Mouse (Mus musculus): ENCODE results near the gene Cry1.

Gene Cry1

DNA sequence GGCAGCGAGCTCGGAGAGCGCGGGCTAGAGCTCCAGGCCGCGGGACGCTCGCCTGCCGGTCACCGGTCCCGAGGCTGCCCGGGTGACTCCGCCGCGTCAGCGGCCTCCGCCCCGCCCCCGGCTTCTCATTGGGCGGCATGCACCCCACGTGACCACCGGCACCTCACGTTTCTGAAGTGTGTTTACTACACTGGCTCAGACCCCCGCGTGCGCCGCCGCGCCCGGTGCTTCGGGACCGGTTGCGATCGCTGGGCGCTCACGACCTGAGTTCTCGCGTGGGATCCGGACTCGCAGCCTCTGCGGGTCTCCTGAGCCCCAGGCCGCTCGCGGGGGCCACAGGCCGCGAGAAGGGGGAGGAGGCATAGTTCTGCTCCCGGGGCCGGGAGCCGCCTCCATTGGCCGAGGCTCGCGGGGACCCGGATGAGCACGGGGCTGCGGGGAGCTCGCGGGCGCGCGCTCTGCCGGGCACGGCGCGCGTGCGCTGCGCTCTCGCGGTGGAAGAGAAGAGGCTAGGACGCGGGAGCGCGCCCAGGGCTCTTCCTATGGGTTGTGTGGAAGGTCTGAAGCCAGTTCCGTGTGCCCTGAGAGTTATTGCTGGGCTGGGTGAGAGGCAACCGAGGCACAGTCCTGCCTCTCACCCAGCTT is at the start of gene Cry1:
Gene Cry1, minus strand, starts transcription at position 101 of the 645 bp plus-strand sequence.
- peak; percentile 98 for DNase-seq (ENCODE audit: low read depth, low spot score)

DNA sequence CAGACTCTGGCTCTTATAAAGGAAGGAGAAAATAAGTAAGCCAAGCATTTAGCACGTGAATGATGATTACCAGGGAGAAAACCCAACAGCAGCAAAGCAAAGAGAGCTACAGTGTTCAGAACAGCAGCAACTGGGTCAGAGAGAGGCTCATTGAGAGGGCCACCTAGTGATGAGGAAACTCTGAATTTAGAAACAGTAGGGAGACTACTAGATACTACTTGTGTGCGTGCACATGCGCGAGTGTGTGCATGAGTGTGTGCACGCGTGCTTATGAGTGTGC is 36.8 kb upstream of the Cry1 start:
- no peak for DNase-seq (ENCODE audit: low read depth, low spot score)

DNA sequence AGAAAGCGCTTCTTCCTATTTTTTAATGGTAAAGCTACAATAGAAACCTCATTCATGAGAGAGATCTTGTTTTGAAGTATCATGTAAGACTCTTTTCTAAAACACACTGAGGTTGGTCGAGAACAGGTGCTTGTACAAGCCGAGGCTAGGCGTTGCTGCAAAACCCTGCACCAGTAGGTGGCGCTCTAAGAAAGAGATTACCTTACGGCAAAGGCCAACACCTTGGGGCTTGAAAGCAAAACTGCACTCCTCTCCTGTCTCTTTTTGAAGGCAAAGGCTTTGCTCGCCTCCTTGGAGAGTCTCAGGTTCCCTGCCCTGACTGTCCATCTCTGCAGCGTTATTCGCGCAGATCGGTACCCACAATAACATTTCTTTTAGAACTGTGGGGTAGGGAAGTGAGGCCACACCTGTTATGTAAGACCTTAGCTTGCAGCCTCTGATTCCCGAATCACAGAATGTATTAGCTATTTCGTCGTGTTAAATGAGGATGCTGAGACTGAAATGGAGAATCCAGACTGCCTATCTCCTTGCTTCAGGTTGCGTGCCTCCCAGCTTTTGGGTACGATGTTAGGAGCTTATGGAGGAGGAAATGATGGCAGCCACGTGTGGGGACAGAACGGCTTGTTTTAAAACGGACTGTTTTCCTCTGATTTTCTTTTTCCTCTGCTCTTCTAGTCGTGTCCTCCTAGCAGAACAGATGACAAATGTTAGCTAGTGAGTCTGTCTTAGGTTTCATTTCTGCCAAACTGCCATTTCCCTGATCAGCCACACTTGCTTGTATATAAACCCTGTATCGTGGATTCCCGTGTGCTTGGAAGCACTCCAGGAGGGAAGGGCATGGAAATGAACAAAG is 36.3 kb upstream of the Cry1 start:
- DNase-seq (ENCODE audit: low read depth, low spot score) = peak; percentile 77

DNA sequence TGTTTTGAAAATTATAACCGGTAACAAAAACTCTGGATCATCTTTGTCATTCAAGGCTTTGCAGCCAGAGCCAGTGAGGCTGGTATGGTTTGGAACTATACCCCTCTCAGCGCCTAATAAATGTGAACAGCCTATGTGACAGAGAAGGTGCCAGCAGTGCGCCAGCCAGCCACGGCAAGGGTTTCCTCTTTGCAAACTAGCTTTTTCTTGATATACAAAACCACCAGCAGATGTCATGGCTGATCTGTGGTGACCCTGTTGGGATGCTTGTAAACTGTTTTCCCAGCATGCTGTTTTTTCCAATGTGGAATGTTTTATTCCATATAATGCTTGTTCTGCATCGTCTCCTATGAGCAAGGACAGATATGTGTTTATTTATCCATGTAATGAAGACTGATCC is 30.0 kb upstream of the Cry1 start:
- no peak for DNase-seq (ENCODE audit: low read depth, low spot score)

DNA sequence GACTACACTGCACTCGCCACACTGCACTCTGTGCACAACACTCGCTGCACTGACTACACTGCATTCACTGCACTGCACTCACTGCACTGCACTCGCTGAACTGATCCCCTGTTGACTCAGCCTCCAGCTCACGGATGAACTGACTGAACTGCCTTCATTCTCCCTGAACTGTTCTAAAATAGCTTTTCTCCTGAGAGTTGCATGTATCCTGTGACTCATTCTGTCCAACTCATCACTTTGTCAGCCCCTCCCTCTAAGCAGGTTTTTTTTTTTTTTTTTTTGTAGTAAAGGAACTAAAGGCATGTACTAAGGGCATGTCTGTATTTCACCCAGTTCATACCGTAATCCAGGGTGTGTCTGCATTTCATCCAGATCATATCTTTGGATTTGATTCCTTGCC is 26.8 kb upstream of the Cry1 start:
- no peak for DNase-seq (ENCODE audit: low read depth, low spot score)

DNA sequence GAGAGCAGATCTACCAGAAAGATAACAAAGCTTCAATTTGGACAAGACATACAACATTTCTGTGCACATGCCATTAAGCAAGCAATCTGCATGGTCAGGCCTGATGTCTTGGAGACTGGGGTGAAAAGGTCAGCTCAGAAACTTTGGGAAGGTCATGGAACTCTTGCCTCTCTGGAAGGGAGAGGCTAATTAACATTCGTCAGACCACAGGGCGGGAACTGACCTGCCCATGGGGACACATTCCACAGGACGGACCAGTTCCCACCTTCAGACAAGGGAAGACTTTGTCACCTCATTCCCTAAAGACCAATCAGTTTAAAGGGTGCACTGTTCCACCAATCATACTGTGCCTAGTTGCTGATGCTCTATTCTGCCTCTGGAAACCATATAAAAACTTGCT is 25.3 kb upstream of the Cry1 start:
- DNase-seq (ENCODE audit: low read depth, low spot score) = no peak

DNA sequence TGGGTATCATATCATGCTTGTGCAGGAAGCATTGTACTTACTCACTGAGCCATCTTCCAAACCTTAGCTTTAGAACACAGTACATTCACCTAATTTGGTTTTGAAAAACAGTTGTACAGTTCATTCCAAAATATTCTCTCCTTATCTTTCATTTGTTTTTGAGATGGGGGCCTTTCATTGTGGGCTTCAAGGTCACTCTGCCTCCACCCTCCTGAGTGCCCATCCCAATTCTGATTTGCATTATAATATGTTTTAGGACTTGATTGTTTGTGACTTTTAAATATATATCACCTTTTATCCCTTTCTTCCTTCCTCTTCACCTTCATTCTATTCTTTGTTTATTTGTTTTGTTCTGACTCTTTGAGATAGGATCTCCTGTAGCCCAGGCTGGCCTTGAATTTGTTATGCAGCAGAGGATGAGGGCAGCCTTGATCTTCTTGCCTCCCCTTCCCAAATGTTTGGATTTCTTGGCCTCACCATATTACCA is 24.3 kb upstream of the Cry1 start:
- no peak for DNase-seq (ENCODE audit: low read depth, low spot score)

DNA sequence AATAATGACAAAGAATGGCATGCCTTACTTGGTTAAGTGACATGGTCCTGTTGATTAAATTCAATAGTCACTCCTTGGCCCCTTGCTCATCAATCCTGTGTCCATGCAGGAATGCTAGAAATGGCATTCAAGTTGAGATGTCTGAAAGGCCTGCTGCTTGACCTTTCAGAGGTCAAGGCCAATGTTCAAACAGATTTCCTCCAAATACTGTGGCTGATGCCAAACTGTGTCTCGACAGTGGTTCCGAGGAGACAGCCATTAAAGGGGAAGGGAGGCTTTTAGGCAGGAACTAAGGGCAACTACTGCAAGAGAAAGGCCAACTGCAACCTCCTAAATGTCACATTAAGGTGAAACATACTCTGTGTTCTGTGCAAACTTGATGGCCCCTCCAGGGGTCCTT is 20.5 kb upstream of the Cry1 start:
- no peak for DNase-seq (ENCODE audit: low read depth, low spot score)

DNA sequence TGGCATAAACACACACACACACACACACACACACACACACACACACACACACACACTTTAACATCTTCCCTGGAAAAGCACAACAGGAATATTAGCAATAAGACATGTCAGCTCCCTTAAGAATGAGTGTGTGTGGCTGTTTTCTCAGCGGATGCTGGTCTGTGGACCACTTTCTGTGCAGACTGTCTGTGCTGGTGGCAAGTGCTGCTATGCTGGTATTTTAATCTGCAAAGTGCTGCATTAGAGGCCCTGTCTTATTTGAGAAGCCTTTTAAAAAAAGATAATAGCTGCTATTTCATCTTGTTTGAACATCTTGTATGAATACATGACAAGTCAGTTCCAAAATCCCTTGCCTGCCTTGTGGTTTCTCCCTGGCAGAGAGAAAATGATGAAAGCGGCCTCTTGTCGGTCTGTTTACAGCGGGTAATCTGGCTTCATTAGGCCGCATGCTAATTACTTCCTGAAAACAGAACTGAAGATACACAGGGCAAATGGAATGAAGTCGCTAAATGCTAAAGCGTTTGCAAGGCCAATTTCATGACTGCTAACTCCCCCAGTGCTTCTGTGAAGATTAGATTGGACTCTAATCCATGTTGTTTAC is 19.5 kb upstream of the Cry1 start:
- DNase-seq (ENCODE audit: low read depth, low spot score) = no peak

DNA sequence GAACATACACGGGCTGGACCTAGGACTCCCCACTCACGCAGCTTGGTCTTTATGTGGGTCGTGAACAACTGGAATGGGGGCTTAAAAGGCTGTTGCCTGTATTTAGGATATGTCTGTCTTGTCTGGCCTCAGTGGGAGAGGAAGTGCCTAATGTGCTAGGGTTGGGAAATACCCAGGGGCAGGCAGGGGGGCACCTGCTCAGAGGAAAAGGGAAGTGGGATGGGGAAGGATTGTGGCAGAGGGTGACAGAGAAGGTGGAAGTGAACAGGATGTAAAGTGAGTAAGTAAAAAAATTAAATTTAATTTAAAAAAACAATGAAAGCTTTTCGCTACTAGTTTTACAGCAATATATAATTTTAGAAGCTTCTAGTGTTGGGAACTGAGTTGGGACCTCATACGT is 9.7 kb upstream of the Cry1 start:
- DNase-seq (ENCODE audit: low read depth, low spot score) = peak; percentile 58

DNA sequence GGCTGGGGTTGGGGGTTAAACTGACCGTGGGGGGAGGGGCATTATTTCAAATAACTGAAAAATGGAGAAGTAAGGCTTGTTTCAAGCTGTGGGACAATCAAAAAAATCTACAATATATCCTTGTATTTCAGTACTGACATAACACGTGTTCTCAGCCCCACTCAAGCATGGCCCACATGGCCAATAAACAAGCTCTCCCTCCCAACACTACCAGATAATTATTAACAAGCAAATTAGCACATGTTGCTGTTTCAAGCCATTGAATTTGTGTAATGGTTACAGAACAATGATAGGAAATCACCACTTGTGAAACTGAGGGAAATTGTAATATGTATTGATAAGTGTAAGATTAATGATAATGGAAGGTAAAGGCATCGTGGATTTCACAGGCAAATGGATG is 8.5 kb upstream of the Cry1 start:
- DNase-seq (ENCODE audit: low read depth, low spot score) = peak; percentile 26

DNA sequence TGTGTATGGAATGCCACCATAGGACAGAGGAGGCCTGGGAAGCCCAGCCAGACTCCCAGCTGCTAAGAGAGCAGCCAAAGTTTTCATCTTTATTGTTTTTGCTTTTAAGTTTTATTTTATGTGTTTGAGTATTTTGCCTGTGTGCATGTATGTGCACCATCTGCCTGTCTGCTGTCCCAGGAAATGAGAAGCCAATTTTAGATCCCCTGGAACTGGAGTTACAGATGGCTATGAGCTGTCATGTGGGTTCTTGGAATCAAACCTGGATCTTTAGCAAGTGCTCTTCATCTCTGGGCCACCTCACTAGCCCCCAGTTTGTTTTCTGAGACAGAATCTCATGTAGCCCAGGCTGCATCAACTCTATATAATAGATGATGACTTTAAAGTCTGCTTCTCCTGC is 5.8 kb upstream of the Cry1 start:
- DNase-seq (ENCODE audit: low read depth, low spot score) = no peak

DNA sequence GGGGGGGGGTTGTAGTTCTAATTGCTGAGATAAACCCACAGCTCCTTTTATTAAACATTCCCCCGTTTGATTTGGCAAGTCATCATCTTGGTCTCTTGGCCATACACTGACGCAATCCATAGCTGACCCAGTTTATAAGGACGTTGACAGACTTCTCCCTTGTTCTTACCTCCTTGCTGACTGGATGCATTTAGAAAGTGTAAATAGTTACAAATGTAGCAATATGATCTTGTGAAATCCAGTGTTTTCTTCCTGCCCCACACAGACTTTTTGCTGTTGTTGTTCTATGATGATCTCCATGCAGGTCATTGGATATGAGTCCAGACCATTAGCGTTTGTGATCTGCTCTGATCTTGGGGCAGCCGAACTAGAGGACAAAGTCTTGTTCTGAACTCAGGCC is 5.1 kb upstream of the Cry1 start:
- DNase-seq (ENCODE audit: low read depth, low spot score) = no peak

DNA sequence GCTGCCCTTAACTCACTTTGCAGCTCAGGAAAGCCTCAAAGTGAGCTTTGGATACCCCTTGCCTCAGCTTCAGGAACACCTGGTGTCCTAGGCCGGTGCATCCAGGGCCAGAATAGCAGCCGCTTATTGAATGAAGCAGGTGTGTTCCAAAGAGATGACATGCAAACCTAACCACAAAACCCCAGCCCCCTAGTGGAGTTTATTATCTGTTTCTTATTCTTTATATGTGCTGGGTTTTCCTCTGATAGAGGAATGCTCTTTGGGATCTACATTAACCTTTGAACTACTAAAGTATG is 1.6 kb upstream of the Cry1 start:
- peak; percentile 65 for DNase-seq (ENCODE audit: low read depth, low spot score)

DNA sequence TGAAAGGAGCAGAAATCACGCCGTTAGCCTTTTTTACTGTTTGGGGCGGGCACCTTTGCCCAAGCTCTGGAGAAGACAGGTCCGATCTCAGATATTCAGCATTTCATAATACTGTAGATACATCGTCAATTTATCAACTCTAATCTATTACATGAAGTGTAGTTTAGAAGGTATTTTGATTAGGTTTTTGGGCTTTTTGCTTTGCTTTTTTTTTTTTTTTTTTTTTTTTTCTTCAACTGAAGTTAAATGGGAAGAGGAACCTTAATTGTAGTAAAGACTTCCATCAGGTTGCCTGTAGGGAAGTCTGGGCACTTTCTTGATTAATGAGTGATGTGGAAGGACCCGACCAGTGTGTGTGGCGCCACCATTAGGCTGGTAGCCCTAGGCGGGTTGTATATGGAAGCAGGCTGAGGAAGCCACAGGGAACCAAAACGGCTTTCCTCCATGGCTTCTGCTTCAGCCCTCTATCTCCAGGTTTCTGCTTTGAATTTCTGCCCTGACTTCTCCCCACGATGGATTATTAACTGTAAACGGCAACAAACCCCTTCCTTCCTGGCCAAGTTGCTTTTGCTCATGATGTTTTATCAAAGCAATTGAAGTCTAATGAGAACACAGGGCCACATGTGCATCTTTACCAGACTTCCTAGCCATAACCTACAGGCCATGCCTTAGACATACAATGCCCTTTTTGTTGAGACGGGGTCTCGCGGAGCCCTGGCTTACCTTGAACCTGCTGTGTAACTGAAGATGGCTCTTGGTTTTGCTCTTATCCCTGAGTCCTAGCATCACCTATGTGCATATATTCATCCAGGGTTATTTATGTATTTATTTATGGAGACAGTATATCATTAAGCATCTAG is 1.0 kb upstream of the Cry1 start:
- peak; percentile 58 for DNase-seq (ENCODE audit: low read depth, low spot score)

DNA sequence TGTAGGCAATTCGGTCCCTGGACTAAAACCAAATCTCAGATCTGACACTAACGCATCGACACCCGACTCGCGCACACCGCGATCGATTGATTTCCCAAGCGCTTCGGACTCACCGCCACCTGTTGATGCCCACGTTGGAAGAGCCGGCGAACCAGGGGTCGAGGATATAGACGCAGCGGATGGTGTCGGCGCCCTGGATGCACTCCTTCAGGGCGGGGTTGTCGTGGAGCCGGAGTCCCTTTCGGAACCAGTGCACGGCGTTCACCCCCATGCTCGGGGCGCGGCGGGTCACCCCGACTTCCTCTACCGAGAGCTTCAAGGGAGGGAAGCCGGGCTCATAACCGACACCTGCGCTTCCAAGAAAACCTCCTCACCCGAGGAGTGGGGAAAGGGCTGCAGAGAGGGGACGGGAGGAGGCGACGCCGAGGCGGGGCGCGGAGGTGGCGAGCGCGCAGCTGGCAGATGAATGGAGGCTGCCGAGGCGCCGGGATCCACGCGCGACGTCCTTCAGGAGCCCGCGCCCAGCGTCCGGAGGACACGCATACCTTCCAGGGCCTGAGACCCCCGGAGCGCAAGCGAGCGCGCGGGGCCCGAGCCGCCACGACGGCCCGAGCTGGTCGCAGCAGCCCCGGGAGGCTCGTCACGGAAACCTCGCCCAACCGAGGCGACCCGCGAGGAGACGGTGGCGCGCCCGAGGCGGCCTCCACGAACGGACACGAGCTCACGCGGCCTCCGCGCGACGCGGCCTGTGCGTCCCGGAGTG is 482 bp downstream of the Cry1 start:
- DNase-seq (ENCODE audit: low read depth, low spot score) = peak; percentile 62

DNA sequence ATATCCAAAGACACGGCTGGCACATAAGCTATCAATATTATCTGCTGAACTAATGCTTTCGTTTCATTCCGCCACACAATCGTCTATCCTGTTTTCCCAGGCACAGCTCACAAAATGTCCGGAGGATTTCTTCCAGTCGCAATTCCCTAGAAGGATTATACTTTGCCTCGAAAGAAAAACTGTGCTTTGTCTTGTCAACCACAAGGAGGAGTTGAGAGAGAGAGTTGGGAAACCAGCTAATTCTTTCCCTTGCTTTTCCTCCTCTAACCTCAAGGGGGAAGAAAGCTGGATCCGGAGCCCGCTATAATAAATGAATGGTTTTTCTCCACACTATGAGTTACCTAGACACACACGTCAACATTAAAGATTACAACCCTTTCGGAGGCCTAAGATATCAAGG is 1.2 kb downstream of the Cry1 start:
- DNase-seq (ENCODE audit: low read depth, low spot score) = peak; percentile 30

DNA sequence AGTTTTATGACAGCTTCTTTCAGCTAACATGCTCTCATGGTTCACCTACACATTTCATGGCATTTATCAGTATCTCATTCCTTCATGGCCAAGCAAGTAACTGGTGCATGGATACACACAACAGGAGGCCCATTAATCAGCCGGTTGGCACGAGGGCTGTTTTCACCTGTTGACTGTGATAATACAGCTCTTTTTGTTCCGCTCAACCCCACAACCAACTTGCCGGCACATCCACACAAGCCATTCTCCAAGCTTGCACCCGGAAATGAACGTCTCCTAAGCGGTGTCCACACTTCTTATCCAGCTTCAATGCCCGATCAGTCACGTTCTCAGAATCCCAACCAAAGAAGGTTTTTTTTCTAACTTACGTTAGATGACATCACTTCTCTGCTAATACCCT is 2.1 kb downstream of the Cry1 start:
- no peak for DNase-seq (ENCODE audit: low read depth, low spot score)

DNA sequence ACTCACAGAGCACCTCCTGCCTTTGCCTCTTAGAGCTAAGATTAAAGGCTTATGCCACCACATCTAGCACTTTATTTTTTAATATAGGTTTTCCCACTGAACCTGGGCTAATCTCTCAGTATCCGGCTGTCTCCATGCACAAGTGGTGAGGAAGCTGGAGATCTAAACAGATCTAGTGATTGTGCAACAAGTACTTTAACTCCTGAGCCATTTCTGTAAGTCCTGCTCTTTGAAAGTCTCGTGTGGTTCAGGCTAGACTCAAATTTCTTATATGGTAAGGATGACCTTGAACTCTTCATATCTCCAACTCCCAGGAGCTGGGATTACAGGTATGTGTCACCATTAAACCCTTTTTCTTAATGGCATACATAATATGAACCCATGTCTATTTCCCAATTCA is 8.2 kb downstream of the Cry1 start:
- DNase-seq (ENCODE audit: low read depth, low spot score) = no peak

DNA sequence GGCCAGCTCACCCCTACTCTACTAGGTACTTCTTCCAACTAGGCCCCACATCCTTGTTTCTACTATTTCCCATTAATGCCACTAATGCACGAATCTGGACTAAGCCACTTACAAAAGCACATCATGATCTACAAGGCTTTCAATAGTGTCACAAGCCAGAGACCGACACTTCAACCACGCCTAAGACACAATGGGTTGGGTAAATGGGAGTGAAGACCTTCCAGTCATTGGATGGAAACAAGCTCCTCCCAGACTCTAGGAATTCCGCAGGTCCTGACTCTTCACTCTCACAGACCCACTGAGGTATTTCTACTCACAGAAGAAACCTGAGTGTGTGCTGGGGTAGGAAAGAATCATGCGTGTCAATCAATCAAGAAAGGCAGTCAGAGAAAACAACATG is 19.6 kb downstream of the Cry1 start:
- no peak for DNase-seq (ENCODE audit: low read depth, low spot score)

DNA sequence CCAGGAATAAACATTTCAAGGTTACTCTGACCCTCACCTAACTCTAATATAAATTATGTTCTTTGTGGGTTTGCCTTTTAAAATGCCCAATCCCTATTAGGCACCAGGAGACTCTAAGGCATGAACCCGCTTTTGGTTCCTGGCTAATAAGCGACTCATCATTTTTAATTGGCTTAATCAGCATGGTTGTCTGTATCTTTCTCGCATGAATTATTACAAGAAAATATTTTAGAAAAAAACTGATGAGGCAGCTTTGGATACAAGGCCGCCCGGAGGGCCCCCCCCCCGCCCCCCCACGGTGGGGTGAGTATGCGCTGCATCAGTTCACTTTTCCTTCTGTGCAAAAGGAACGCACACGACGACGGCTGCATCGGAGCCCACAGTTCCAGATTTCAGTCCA is 20.1 kb downstream of the Cry1 start:
- no peak for DNase-seq (ENCODE audit: low read depth, low spot score)

Measured in A20 (cell line).